Mouse (Mus musculus) bone marrow, adult 2 months (tissue): ENCODE measurements around the gene Lrba.

Source experiments
- CTCF ChIP-seq: fragments of 200-500 bp; IDR thresholded peaks from 2 replicates; pipeline ENCODE4 v1.5.1; 2011; ENCODE audit warnings: low read length, control low read depth; ENCODE audit not compliant: control insufficient read depth, insufficient read depth
- POLR2A ChIP-seq: fragments of 200-500 bp; IDR thresholded peaks from 2 replicates; pipeline ENCODE4 v1.6.1; 2011; ENCODE audit warnings: low read depth, mild to moderate bottlenecking, control low read depth, low read length, borderline replicate concordance; ENCODE audit not compliant: control insufficient read depth

DNA sequence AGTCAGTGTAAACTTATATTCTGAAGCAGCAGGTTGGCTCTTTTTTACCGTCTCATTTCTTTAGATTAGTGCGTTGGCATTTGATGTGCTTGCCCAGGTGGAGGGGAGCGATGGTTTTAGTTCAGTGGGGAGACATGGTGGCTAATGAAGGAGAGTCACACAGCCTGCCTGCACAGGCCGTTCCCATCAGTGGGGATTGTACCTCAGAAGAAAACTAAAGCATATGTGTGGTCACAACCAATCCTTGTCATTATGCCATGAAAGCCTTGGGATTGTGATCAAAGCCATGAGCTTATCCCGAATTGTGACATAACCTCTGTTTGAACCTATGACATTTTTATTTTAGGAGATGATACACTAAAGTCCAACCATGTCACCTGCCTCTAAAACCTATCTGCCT lies 434.8 kb downstream of the Lrba start:
- TF ChIP-seq POLR2A (no peak), CTCF (no peak)
